Mouse (Mus musculus) erythroblast, embryonic 14.5 days (primary cell): ENCODE results near the gene 1110008P14Rik.

Experiments used
- GATA1 ChIP-seq: IDR thresholded peaks from 2 replicates; pipeline ENCODE4 v1.6.1; 2012; ENCODE audit warnings: low read length, inconsistent platforms, mixed read lengths
- TAL1 ChIP-seq: IDR thresholded peaks from 3 replicates; pipeline ENCODE4 v1.6.1; 2012; ENCODE audit warnings: low read length, inconsistent platforms, mixed read lengths

DNA sequence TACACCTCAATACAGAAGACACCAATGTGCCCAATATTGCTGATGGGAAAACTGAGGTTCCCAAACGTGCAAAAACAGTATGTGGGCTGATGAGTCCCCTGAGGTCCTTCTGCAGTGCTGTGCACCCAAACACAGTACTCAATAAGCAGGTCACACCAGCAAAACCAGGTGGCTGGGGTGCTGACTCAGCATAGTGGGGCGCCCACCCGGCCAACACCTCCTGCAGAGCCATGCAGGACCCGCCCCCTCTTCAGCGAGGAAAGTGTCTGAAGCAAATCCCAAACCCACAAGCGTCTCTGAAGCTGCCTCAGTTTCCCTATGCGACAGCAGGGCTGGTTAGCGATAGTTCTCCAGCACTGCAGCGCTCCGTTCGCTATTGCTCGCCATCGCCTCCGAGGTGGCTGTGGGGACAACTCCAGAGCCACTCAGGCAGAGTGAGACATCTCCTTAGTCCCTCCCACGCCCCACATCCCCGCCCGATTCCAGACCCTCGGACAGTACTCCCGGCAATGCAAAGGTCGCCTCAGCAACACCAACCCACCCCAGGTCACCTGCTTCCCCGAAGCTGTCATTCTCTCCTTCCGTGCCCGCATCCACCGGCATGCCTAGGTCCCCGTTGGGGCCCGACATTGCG lies 480 bp downstream of the 1110008P14Rik start:
- no peak for TF ChIP-seq GATA1
- TF ChIP-seq TAL1, result no peak
